Mouse (Mus musculus) liver, embryonic 12.5 days (tissue): ENCODE measurements at regions not wholly inside any gene's neighbourhood (a gene's known extent, or its start where the extent isn't known, plus 50 kb on each side); places are given as distances from the start of the nearest gene placed in this dataset.

Experiments used
- ATAC-seq: fragments of 200-750 bp; cut with Nextera tagmentation; 2 replicates; pipeline ENCODE4 v1.8.0; 2017; ENCODE audit warnings: moderate number of reproducible peaks, mild to moderate bottlenecking, moderate library complexity
- H3K27ac ChIP-seq: fragments of 300-500 bp; sonication (generic); 2 replicates; pipeline ENCODE4 v1.5.1; 2016; ENCODE audit warnings: mild to moderate bottlenecking
- H3K27me3 ChIP-seq: fragments of 300-500 bp; sonication (generic); replicated peaks from 2 replicates; pipeline ENCODE4 v1.6.1; 2016; ENCODE audit warnings: mild to moderate bottlenecking, moderate library complexity
- H3K36me3 ChIP-seq: fragments of 300-500 bp; sonication (generic); 2 replicates; pipeline ENCODE4 v1.6.1; 2016; ENCODE audit warnings: mild to moderate bottlenecking, moderate library complexity
- H3K4me1 ChIP-seq: fragments of 300-500 bp; sonication (generic); 2 replicates; pipeline ENCODE4 v1.6.1; 2016
- H3K4me2 ChIP-seq: fragments of 300-500 bp; sonication (generic); 2 replicates; pipeline ENCODE4 v1.6.1; 2016; ENCODE audit warnings: mild to moderate bottlenecking, moderate library complexity
- H3K4me3 ChIP-seq: fragments of 300-500 bp; sonication (generic); 2 replicates; pipeline ENCODE4 v1.5.1; 2016; ENCODE audit warnings: mild to moderate bottlenecking, moderate library complexity
- H3K9ac ChIP-seq: fragments of 300-500 bp; sonication (generic); 2 replicates; pipeline ENCODE4 v1.6.1; 2016; ENCODE audit warnings: mild to moderate bottlenecking, moderate library complexity
- H3K9me3 ChIP-seq: fragments of 300-500 bp; sonication (generic); replicated peaks from 2 replicates; pipeline ENCODE4 v1.6.1; 2016; ENCODE audit warnings: mild to moderate bottlenecking, moderate library complexity
- WGBS: fragments of 180-500 bp; shearing (Covaris S2); methylation state at CpG from one replicate; pipeline ENCODE4 v1.1.7; 2016; ENCODE audit not compliant: insufficient replicate concordance; 5-methylcytosine and 5-hydroxymethylcytosine counted together

DNA sequence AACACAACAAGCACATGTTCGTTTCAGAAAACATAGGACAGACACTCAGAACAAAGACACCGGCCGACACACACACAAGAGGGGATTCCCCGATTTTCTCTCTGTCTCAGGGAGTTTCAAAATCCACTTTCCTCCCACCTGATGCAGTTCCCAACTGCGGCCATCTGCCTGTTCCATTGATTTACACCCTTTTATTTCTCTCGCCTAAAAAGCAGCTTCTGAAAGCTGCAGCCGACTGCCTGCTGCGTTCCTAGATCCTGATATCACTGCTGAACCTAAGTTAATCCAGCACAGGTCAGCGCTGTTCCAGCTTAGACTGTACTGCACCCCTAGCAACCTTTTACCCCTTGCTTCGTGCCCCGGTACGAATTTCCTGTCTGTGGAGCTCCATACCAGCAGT is 237.0 kb downstream of the Impad1 start:
- Histone ChIP-seq H3K27me3 (no peaks in the 10 kb centered on the region), H3K4me2 (no peak overlapping the region), H3K4me3 (no peak overlapping the region), H3K9me3 (no peaks in the 10 kb centered on the region; the same call in 1 of the 2 replicates), H3K4me1 (no peaks in the 10 kb centered on the region), H3K9ac (no peak overlapping the region), H3K36me3 (no peaks in the 10 kb centered on the region), H3K27ac (no peak overlapping the region)
- 65% methylated on average over 12 of the region's 12 CpGs for WGBS
- no peak for ATAC-seq

GRCm38 (mm10) chr4:4550301-4550700 is 242.9 kb downstream of the Impad1 start:
- Histone ChIP-seq H3K9me3 (no peaks in the 10 kb centered on the region), H3K27me3 (no peaks in the 10 kb centered on the region), H3K27ac (no peak overlapping the region), H3K9ac (no peak overlapping the region), H3K36me3 (no peaks in the 10 kb centered on the region), H3K4me1 (no peaks in the 10 kb centered on the region), H3K4me3 (no peak overlapping the region), H3K4me2 (no peak overlapping the region)
- 73% methylated on average over 5 of the region's 5 CpGs for WGBS
- no peak for ATAC-seq

DNA sequence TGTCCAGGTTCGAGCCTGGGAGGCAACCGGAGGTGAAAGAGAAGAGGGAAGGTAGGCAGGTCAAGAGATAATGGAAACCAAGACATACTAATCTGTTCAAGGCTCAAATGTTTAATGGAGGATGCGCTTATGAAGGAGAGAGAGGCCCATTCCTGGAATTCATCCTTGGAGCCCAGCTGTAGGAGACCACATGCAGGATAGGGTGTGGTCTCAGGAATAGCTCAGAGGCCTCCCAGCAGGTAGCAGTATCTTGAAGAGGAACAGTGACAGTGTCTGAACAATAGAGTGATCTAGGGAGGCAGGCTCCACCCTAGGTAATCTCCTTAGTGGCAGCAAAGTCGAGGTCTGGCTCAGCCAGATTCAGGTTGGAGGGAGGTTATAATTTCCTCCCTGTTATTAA is 243.3 kb downstream of the Impad1 start:
- Histone ChIP-seq H3K4me1 (no peaks in the 10 kb centered on the region), H3K27me3 (no peaks in the 10 kb centered on the region), H3K36me3 (no peaks in the 10 kb centered on the region), H3K9ac (no peak overlapping the region), H3K9me3 (no peaks in the 10 kb centered on the region), H3K27ac (no peak overlapping the region), H3K4me2 (no peak overlapping the region), H3K4me3 (no peak overlapping the region)
- ATAC-seq = no peak
- 57% methylated on average over 4 of the region's 4 CpGs for WGBS

DNA sequence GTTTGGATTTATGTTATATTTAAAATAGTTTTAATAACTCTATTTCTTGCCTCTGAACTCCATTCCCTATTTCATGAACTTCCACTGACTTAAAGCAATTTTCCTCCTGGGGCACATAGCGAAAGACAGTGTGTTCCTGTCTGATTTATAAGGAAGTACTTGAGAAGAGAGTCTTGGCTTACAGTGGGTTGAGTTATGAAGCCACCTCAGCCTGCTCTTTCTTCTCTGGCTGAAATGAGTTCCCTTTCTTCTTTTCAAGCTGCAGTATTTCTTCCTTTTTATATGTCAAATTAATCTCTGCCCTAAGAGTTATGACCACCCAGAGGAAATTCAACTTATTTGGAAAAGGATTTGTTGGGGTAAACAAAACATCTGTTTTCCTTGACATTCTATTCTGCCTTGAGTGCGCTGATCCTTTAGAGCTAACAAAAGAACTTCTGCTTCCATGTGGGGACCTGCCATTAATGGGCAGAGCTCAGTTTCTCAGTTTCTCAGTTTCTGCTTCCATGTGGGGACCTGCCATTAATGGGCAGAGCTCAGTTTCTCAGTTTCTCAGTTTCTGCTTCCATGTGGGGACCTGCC is 255.9 kb downstream of the Impad1 start:
- Histone ChIP-seq H3K27me3 (no peaks in the 10 kb centered on the region), H3K9me3 (no peaks in the 10 kb centered on the region), H3K4me1 (no peaks in the 10 kb centered on the region), H3K4me3 (no peak overlapping the region), H3K27ac (no peak overlapping the region), H3K4me2 (no peak overlapping the region), H3K9ac (no peak overlapping the region), H3K36me3 (no peaks in the 10 kb centered on the region)
- ATAC-seq = no peak
- 61% methylated on average over 2 of the region's 2 CpGs for WGBS

DNA sequence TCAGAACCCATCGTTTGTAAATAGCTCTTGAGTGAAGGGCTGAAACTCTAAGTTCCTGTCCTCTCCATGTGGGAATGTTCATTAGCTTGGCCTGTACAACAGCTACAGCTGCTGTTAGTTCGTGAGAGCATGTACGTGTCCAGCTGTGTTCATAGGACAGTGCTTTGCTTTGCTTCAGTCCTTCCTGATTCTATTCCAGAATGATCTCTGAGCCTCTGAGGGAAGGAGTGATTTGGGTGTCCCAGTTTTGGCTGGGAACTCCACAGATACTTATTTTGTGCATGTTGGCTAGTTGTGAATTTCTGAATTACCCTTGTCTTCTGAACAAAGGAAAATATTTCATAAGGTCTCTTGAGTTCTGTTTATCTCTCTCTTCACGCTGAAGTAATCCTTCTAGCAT is 261.0 kb downstream of the Impad1 start:
- no peaks in the 10 kb centered on the region for H3K36me3 ChIP-seq
- H3K27ac ChIP-seq = no peak overlapping the region
- no peaks in the 10 kb centered on the region for H3K27me3 ChIP-seq
- no peak overlapping the region for H3K9ac ChIP-seq
- 61% methylated on average over 4 of the region's 4 CpGs for WGBS
- no peak overlapping the region for H3K4me2 ChIP-seq
- no peaks in the 10 kb centered on the region for H3K9me3 ChIP-seq
- no peaks in the 10 kb centered on the region for H3K4me1 ChIP-seq
- no peak for ATAC-seq
- H3K4me3 ChIP-seq = no peak overlapping the region

- H3K9me3 ChIP-seq = no peaks in the 10 kb centered on the region
- H3K4me2 ChIP-seq = no peak overlapping the region
- H3K4me3 ChIP-seq = no peak overlapping the region
- 70% methylated on average over 12 of the region's 12 CpGs for WGBS
- no peaks in the 10 kb centered on the region for H3K36me3 ChIP-seq
- H3K4me1 ChIP-seq = no peaks in the 10 kb centered on the region
- no peak for ATAC-seq
- H3K9ac ChIP-seq = no peak overlapping the region
- H3K27me3 ChIP-seq = no peaks in the 10 kb centered on the region
- no peak overlapping the region for H3K27ac ChIP-seq
Observed at GRCm38 (mm10) chr4:4528311-4528710, 264.8 kb downstream of the Impad1 start.

GRCm38 (mm10) chr4:4521757-4522156 is 271.4 kb downstream of the Impad1 start:
- Histone ChIP-seq H3K4me2 (no peak overlapping the region), H3K36me3 (no peaks in the 10 kb centered on the region), H3K4me1 (no peaks in the 10 kb centered on the region), H3K9me3 (no peaks in the 10 kb centered on the region), H3K4me3 (no peak overlapping the region), H3K27me3 (no peaks in the 10 kb centered on the region), H3K27ac (no peak overlapping the region), H3K9ac (no peak overlapping the region)
- no peak for ATAC-seq
- WGBS = 49% methylated on average over 2 of the region's 2 CpGs

DNA sequence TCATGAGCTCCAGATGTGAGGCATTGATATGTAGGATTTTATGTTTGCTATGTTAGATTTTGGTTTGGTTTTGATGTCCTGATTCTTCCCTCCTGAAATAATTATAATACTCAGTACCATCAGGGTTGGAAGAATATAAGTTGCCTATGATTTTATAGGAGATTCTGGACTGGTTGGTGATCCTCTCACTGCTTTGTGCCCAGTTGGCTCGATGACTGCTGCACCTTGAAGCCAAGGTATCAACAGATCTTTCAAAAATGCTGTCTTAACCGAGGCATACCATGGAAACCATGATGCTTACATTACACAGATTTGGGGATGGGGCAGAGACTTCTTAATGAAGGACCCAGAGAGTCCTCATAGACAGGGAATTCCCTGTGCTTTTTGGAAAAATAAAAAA is 274.4 kb downstream of the Impad1 start:
- Histone ChIP-seq H3K9me3 (no peaks in the 10 kb centered on the region), H3K36me3 (no peaks in the 10 kb centered on the region), H3K4me1 (no peaks in the 10 kb centered on the region), H3K9ac (no peak overlapping the region), H3K4me2 (no peak overlapping the region), H3K27ac (no peak overlapping the region), H3K4me3 (no peak overlapping the region), H3K27me3 (no peaks in the 10 kb centered on the region)
- 37% methylated on average over 2 of the region's 2 CpGs for WGBS
- ATAC-seq = no peak

DNA sequence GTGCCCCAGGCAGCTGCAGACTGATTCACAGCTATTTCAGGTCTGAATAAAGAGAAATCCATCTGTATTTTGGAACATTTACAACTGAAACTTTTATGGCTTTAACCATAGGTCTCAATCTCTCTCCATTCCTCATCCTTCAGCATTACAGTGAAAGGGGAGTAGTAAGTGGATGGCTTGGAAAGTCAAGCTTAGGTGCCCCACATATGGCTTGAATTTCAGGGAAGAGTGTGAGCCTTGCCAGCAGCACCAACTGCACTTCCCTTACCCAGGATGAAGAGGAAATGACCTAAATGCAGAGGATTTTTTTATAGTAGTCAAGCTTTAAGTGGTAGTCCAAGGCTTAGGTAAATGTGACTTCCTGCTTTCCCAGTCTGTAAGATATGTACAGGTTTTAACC is 279.8 kb downstream of the Impad1 start:
- no peak for ATAC-seq
- no peak overlapping the region for H3K4me3 ChIP-seq
- no peaks in the 10 kb centered on the region for H3K27me3 ChIP-seq
- no peaks in the 10 kb centered on the region for H3K9me3 ChIP-seq
- no peaks in the 10 kb centered on the region for H3K36me3 ChIP-seq
- H3K4me2 ChIP-seq = no peak overlapping the region
- no peak overlapping the region for H3K27ac ChIP-seq
- no peaks in the 10 kb centered on the region for H3K4me1 ChIP-seq
- H3K9ac ChIP-seq = no peak overlapping the region

DNA sequence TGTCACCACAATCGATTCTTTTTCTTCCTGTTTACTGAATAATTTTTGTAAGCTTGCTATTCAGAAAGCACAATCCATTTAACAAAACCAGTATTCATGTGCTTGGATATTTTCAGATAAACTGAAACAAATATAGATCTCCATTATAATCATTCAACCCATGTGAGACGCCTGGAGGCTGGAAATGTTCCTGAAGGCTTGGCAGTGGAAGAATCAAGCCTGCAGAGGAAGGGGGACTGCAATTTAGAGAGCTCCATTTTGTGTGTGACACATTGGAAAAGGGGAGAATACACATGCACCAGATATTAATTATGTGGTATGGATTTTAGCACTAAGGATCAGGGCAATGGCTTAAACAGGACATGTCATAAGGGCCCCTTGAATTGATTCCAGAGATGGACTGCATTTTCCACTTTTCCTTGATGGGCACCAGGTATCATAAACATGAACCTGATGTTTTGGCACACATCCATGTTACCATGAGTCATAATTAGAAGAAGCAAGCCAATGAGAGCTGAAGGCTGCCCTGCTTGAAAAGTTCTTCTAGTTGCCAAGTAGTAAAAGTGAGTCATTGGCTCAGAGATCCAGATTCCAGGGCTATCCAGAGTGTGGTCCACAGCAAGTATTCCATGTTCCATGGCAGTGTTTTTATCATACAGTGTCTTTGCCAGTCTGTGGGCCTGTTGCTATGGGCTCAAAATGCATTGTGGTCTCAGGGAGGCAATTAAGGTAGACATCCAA is 282.8 kb downstream of the Impad1 start:
- no peak overlapping the region for H3K4me2 ChIP-seq
- no peaks in the 10 kb centered on the region for H3K27me3 ChIP-seq
- no peak overlapping the region for H3K9ac ChIP-seq
- no peak for ATAC-seq
- WGBS = 57% methylated on average over 2 of the region's 2 CpGs
- H3K9me3 ChIP-seq = no peaks in the 10 kb centered on the region
- H3K4me3 ChIP-seq = no peak overlapping the region
- H3K27ac ChIP-seq = no peak overlapping the region
- H3K36me3 ChIP-seq = no peaks in the 10 kb centered on the region
- H3K4me1 ChIP-seq = no peaks in the 10 kb centered on the region

DNA sequence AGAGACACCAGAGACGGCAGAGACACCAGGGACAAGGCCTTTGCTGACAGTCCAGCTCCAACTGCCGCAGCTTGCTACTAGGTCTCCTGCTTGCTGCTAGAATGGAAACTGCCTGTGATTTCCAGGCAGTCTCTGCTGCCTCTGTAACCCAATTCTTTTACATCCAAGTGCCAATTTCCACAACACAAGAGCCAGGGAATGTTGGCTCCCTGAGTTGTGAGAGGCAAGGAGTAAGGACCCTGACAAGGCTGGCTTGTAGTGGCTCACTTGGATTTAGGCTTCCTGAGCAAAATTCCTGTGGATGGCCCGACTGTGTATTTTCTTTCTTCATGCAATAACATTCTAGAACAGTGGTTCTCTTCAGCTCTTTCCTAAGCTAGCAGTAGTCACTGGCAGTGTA is 283.9 kb downstream of the Impad1 start:
- H3K27me3 ChIP-seq = no peaks in the 10 kb centered on the region
- no peak overlapping the region for H3K9ac ChIP-seq
- H3K4me1 ChIP-seq = no peaks in the 10 kb centered on the region
- no peak overlapping the region for H3K4me2 ChIP-seq
- H3K36me3 ChIP-seq = no peaks in the 10 kb centered on the region
- no peak for ATAC-seq
- 69% methylated on average over 3 of the region's 3 CpGs for WGBS
- no peak overlapping the region for H3K4me3 ChIP-seq
- H3K9me3 ChIP-seq = no peaks in the 10 kb centered on the region
- H3K27ac ChIP-seq = no peak overlapping the region

- Histone ChIP-seq H3K4me1 (no peaks in the 10 kb centered on the region), H3K27me3 (no peaks in the 10 kb centered on the region), H3K4me3 (no peak overlapping the region), H3K4me2 (no peak overlapping the region), H3K36me3 (no peaks in the 10 kb centered on the region), H3K27ac (no peak overlapping the region), H3K9ac (no peak overlapping the region), H3K9me3 (no peaks in the 10 kb centered on the region)
- no peak for ATAC-seq
- 55% methylated on average over 1 of the region's 1 CpGs for WGBS
Observed at GRCm38 (mm10) chr4:4497199-4497598, 296.0 kb downstream of the Impad1 start.

GRCm38 (mm10) chr4:4496181-4496580 is 297.0 kb downstream of the Impad1 start:
- Histone ChIP-seq H3K27me3 (no peaks in the 10 kb centered on the region), H3K4me3 (no peak overlapping the region), H3K9me3 (no peaks in the 10 kb centered on the region), H3K9ac (no peak overlapping the region), H3K27ac (no peak overlapping the region), H3K4me2 (no peak overlapping the region), H3K36me3 (no peaks in the 10 kb centered on the region), H3K4me1 (no peaks in the 10 kb centered on the region)
- ATAC-seq = no peak
- WGBS = 45% methylated on average over 4 of the region's 4 CpGs
